Mouse (Mus musculus) layer of hippocampus, adult 11-12 months (tissue): Measurements from ENCODE around the gene Gm17190.
A peak's percentile ranks its signal among the peaks of the same experiment; 100 is the strongest.
"Not testable (repeated sequence)": the region's sequence is repeated elsewhere in the genome, so short reads cannot be mapped to it uniquely, and the experiment has no call there.

Experiments
- DNase-seq: peaks from one replicate; pipeline ENCODE4 v3.0.0; 2022; ENCODE audit warnings: low spot score

Gene Gm17190

GRCm38 (mm10) chr13:96081754-96082153 is at the start of gene Gm17190:
Gm17190 (plus strand) TSS chr13:96082054.
- not testable (repeated sequence) for DNase-seq

- no peak for DNase-seq
Observed at GRCm38 (mm10) chr13:96039536-96039935, 42.3 kb upstream of the Gm17190 start.

- DNase-seq: no peak
Observed at GRCm38 (mm10) chr13:96040275-96041042, 41.4 kb upstream of the Gm17190 start.

- DNase-seq: no peak
Observed at GRCm38 (mm10) chr13:96045396-96045795, 36.5 kb upstream of the Gm17190 start.

- no peak for DNase-seq
Observed at GRCm38 (mm10) chr13:96052755-96053154, 29.1 kb upstream of the Gm17190 start.

GRCm38 (mm10) chr13:96073555-96073954 is 8.3 kb upstream of the Gm17190 start:
- DNase-seq: no peak

- not testable (repeated sequence) for DNase-seq
Observed at GRCm38 (mm10) chr13:96081276-96081675, 578 bp upstream of the Gm17190 start, which contains the start of gene Gm20075. Gm20075 (minus strand) TSS chr13:96081376.

- no peak for DNase-seq
Observed at GRCm38 (mm10) chr13:96085581-96086302, 3.9 kb downstream of the Gm17190 start.

GRCm38 (mm10) chr13:96090929-96091328 is 9.1 kb downstream of the Gm17190 start:
- no peak for DNase-seq

GRCm38 (mm10) chr13:96106367-96106766 is 24.5 kb downstream of the Gm17190 start:
- no peak for DNase-seq

- no peak for DNase-seq
Observed at GRCm38 (mm10) chr13:96110767-96111166, 28.9 kb downstream of the Gm17190 start.

GRCm38 (mm10) chr13:96112711-96113110 is 30.9 kb downstream of the Gm17190 start:
- DNase-seq: no peak

- no peak for DNase-seq
Observed at GRCm38 (mm10) chr13:96125011-96125410, 43.2 kb downstream of the Gm17190 start.

GRCm38 (mm10) chr13:96126669-96127068 is 44.8 kb downstream of the Gm17190 start:
- DNase-seq: no peak

- DNase-seq: no peak
Observed at GRCm38 (mm10) chr13:96129081-96129480, 47.2 kb downstream of the Gm17190 start.

GRCm38 (mm10) chr13:96131050-96131449 is 49.2 kb downstream of the Gm17190 start:
- peak; percentile 53 for DNase-seq

GRCm38 (mm10) chr13:96131911-96132310 is 50.1 kb downstream of the Gm17190 start:
- no peak for DNase-seq

GRCm38 (mm10) chr13:96132401-96132816 is 50.6 kb downstream of the Gm17190 start, which contains the start of gene Sv2c:
Sv2c (minus strand) TSS chr13:96132577.
- DNase-seq: peak; percentile 35
